Mouse (Mus musculus) kidney, adult 2 months (tissue): Measurements from ENCODE around the gene Cacna1c.

Experiments used
- CTCF ChIP-seq: fragments of 200-500 bp; conservative IDR thresholded peaks from 2 replicates; pipeline ENCODE4 v1.5.1; 2011; ENCODE audit warnings: low read depth, mild to moderate bottlenecking, control low read depth, low read length, moderate library complexity, mixed read lengths; ENCODE audit not compliant: insufficient read depth, insufficient read length
- POLR2A ChIP-seq: fragments of 200-500 bp; IDR thresholded peaks from one replicate; pipeline ENCODE4 v1.6.1; 2011; ENCODE audit warnings: low read depth, low read length, control low read depth

GRCm38 (mm10) chr6:118862091-118862490, 334.1 kb downstream of the Cacna1c start:
- TF ChIP-seq CTCF (no peak), POLR2A (no peak)
